7 mouse cellular contexts compared by ENCODE assay signal in the genomic region with DNA sequence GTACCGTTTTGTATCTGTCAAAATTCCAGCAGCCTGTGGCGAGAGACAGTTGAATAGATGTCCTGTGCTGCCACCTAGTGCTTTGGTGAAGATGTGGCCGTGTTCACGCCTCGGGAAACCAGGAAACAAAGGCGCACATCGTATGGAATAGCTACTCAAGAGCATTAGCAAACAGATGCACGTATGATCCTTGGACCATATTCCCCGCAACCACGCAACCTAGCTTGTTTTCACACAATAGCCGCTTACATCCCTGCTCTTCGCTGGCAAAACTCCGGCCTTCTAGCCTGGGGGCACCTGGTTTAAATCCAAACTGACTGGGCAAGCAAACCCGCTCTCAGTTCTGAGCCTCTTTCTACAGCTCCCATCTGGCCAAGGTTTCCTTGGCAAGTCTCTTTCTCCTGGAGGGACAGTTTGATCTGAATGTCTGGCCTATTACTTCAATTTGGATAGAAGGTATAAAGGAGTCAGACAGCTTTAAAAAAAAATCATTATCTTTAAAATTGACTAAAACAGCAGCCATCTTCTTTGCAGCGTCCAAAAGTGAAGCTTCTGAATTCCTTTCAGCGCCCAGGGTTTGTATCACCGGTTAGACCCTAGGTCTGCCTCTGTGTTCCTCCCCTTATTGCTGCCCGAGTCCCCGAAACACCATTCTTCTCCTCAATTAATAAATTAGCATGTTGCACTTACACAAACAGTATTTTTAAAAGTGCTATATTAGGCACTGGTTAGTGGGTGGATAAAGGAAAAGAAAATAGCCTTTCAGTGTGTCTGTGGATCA.
A peak's percentile ranks its signal among the peaks of the same experiment; 100 is the strongest.
DNase-seq lines count a peak whose midpoint lies in the region; ATAC-seq lines count a peak whose summit lies in the region.

No protein-coding gene starts in this region.

- ATAC-seq in intestine, embryonic 16.5 days, result peak; percentile 71
- ATAC-seq in midbrain, embryonic 13.5 days, result peak; percentile 92

- H3K4me2 ChIP-seq in intestine, embryonic 16.5 days (ENCODE audit: low read depth, low read length), result peak overlapping the region; percentile 53
- peak overlapping the region; percentile 60 for H3K4me2 ChIP-seq in midbrain, embryonic 13.5 days (replicated peaks)

- 23% methylated on average over 19 of the region's 19 CpGs for WGBS in intestine, embryonic 16.5 days
- WGBS in midbrain, embryonic 13.5 days, result 23% methylated on average over 19 of the region's 19 CpGs

- no peak overlapping the region for H3K27ac ChIP-seq in intestine, embryonic 16.5 days (ENCODE audit: low read length)
- H3K27ac ChIP-seq in midbrain, embryonic 13.5 days, result peak overlapping the region; percentile 64; the same call in 1 of the 2 replicates

- H3K36me3 ChIP-seq in intestine, embryonic 16.5 days (ENCODE audit: control insufficient read depth, insufficient read depth, low read length), result no peaks in the 10 kb centered on the region
- no peaks in the 10 kb centered on the region for H3K36me3 ChIP-seq in midbrain, embryonic 13.5 days

- H3K9me3 ChIP-seq in intestine, embryonic 16.5 days (ENCODE audit: control insufficient read depth, low read length), result no peaks in the 10 kb centered on the region
- H3K9me3 ChIP-seq in midbrain, embryonic 13.5 days, result no peaks in the 10 kb centered on the region

- H3K4me3 ChIP-seq in intestine, embryonic 16.5 days (ENCODE audit: low read length), result peak overlapping the region; percentile 27; the same call in 1 of the 2 replicates
- peak overlapping the region; percentile 41 for H3K4me3 ChIP-seq in midbrain, embryonic 13.5 days (replicated peaks)

- intact Hi-C loops in left cerebral cortex, postnatal 14 days (cut with DNase I), result loop anchor here (5.0 to 10.0 kb wide), 4 partner anchors 239 to 1572 kb away; no protein-coding TSS in a partner anchor

- H3K27me3 ChIP-seq in intestine, embryonic 16.5 days (replicated peaks; ENCODE audit: control insufficient read depth, insufficient read depth, low read length), result no peaks in the 10 kb centered on the region
- H3K27me3 ChIP-seq in midbrain, embryonic 13.5 days, result peaks cover 11% of the 10 kb centered on the region

- H3K9ac ChIP-seq in intestine, embryonic 16.5 days (ENCODE audit: low read depth, low read length), result peak overlapping the region; percentile 42; the same call in 1 of the 2 replicates
- H3K9ac ChIP-seq in midbrain, embryonic 13.5 days (replicated peaks), result peak overlapping the region; percentile 74

- DNase-seq in adrenal gland, adult (ENCODE audit: inconsistent age in 2 of 2, low spot score in 1 of 2), result peak; percentile 42 to 78
- DNase-seq in cerebellum, postnatal 14 days, result peak; percentile 89 to 91
- DNase-seq in frontal cortex, postnatal 25 days (ENCODE audit: low spot score in 2 of 2), result peak; percentile 41 to 71
- DNase-seq in left cerebral cortex, postnatal 14 days (ENCODE audit: low spot score in 2 of 2), result peak; percentile 89 to 92
- peak; percentile 78 for DNase-seq in telencephalon, adult 2 months (ENCODE audit: low read depth, low spot score)

- H3K4me1 ChIP-seq in intestine, embryonic 16.5 days (ENCODE audit: control insufficient read depth, insufficient read depth, low read length), result no peaks in the 10 kb centered on the region
- no peaks in the 10 kb centered on the region for H3K4me1 ChIP-seq in midbrain, embryonic 13.5 days (replicated peaks)
